Mouse (Mus musculus): ENCODE data around the gene Rasgrf2.

GRCm38 (mm10) chr13:92025124-92025523, 106.3 kb downstream of the Rasgrf2 start:
- TF ChIP-seq CTCF (IDR thresholded peaks at IDR 0.05; ENCODE audit: low read depth) (no peak), EP300 (optimal IDR thresholded peaks at IDR 0.05) (no peak)

All from stomach, postnatal 0 days (tissue).